ENCODE assay signal across 32 mouse cellular contexts in the genomic region with DNA sequence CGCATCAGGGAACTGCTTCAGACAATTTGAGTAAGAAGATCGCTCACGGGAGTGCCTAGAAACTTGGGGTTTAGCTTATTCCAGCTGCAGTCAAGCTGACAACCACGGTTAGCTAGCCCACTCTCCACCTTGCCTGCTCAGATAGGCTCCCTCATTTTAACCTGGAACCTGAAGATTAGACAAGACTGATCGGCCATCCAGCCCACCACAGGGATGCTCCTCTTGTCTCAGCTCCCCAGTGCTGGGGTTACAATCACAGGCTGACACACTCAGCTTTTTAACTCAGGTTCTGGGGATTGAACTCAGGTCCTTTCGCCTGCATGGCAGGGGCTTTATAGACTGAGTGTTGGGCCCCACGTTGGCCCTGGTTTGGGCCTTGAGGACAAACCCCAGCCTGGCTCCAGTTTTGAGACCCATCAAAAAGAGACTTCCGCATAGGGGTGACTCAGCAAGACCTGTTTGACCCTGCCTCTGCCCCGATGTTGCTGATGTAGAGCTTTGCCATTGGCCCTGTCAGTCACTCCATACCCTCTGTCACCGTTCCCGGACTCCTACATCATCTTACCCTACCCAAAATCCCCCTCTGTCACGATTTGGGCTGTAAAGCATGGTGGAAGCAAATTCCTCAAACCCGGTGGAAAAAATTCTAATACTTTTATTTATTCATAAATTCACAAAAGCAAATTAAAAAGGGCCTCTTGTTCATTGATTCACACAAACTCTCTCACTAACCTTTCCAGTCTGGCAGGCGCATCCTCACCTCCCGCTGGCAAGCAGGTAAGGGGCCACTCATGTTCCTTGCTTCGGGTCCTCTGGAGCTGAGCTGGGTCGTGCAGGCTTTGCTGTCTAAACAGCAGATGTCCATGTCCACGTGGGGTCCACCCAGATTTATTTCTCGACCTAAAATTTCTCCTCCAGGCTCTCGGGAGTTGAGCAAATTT.
DNase-seq lines count a peak whose midpoint lies in the region; ATAC-seq and TF ChIP-seq lines count a peak whose summit lies in the region.
"Had no signal": no experiment of that assay in that cellular context is flagged by ENCODE, and none has a peak within 500 bp of the region (broad histone marks: within the 10 kb centered on the region; RNA-seq: fewer than 3 reads in every experiment).

No protein-coding gene starts in this region.

- no peak overlapping the region for H3K4me3 ChIP-seq in embryonic facial prominence, embryonic 13.5 days
- no peak overlapping the region for H3K4me3 ChIP-seq in embryonic facial prominence, embryonic 10.5 days
- H3K4me3 ChIP-seq in liver, embryonic 14.5 days (ENCODE audit: insufficient read depth in 1 of 2, low read depth in 2 of 2, low read length in 2 of 2): peak overlapping the region; percentile 2 to 8; a peak in 2 of 4 replicates
- H3K4me3 ChIP-seq: embryonic facial prominence, embryonic 15.5 days; gastrocnemius, adult 2 months; heart, adult 2 months; heart, embryonic 12.5 days; hindbrain, embryonic 13.5 days; limb, embryonic 13.5 days; midbrain, embryonic 13.5 days; neural tube, embryonic 15.5 days had no signal

- DNase-seq in embryonic facial prominence, embryonic 10.5 days (ENCODE audit: low spot score): no peak
- no peak for DNase-seq in liver, embryonic 14.5 days (ENCODE audit: low read depth in 3 of 3, low spot score in 3 of 3)
- no peak for DNase-seq in kidney, postnatal 25 days
- DNase-seq in testis, postnatal 10 days (ENCODE audit: low spot score): no peak
- DNase-seq: adrenal gland, postnatal 14 days; cerebellum, adult 18-20 months; cerebellum, postnatal 10 days; gastrocnemius, adult 2 months; heart, adult 2 months; heart, postnatal 4 days; kidney, postnatal 14 days; lung, adult 2 months; lung, postnatal 10 days; retina, postnatal 1 day; spleen, adult 18-20 months; thymus, adult 2 months; thymus, postnatal 4 days had no signal

- peak; percentile 62 for TF ChIP-seq EP300 in liver, embryonic 14.5 days (IDR thresholded peaks at IDR 0.05; ENCODE audit: low read depth)

- 0 out of 2 replicates have a peak overlapping the region, but pooled peaks have one; percentile 36 for H3K9ac ChIP-seq in embryonic facial prominence, embryonic 13.5 days
- H3K9ac ChIP-seq in liver, embryonic 14.5 days (replicated peaks): peak overlapping the region; percentile 35; the same call in 1 of the 2 replicates
- H3K9ac ChIP-seq: embryonic facial prominence, embryonic 15.5 days; heart, embryonic 12.5 days; hindbrain, embryonic 13.5 days; limb, embryonic 13.5 days; midbrain, embryonic 13.5 days; neural tube, embryonic 15.5 days had no signal

- TF ChIP-seq CTCF in liver, embryonic 14.5 days (IDR thresholded peaks at IDR 0.05; ENCODE audit: low read depth): no peak

- no peaks in the 10 kb centered on the region for H3K9me3 ChIP-seq in embryonic facial prominence, embryonic 13.5 days
- no peaks in the 10 kb centered on the region for H3K9me3 ChIP-seq in embryonic facial prominence, embryonic 10.5 days
- H3K9me3 ChIP-seq in liver, embryonic 14.5 days (ENCODE audit: control insufficient read depth, low read length): no peaks in the 10 kb centered on the region
- H3K9me3 ChIP-seq: embryonic facial prominence, embryonic 15.5 days; heart, embryonic 12.5 days; hindbrain, embryonic 13.5 days; limb, embryonic 13.5 days; midbrain, embryonic 13.5 days; neural tube, embryonic 15.5 days had no signal

- H3K27me3 ChIP-seq in embryonic facial prominence, embryonic 13.5 days: no peaks in the 10 kb centered on the region
- peaks cover 2% of the 10 kb centered on the region; the same call in 1 of the 2 replicates for H3K27me3 ChIP-seq in embryonic facial prominence, embryonic 10.5 days (replicated peaks; ENCODE audit: low read depth, poor library complexity, severe bottlenecking)
- no peaks in the 10 kb centered on the region for H3K27me3 ChIP-seq in liver, embryonic 14.5 days (ENCODE audit: control insufficient read depth, insufficient read depth, low read length)
- H3K27me3 ChIP-seq: CH12.LX; embryonic facial prominence, embryonic 15.5 days; hindbrain, embryonic 13.5 days; midbrain, embryonic 13.5 days; neural tube, embryonic 15.5 days had no signal

- no peak for ATAC-seq in embryonic facial prominence, embryonic 13.5 days (ENCODE audit: insufficient number of reproducible peaks, insufficient read depth, low FRiP score, low TSS enrichment, low read depth)
- ATAC-seq in erythroid progenitor cell, adult 5-6 weeks (replicated peaks; ENCODE audit: low FRiP score, poor library complexity, severe bottlenecking): peak; percentile 66
- ATAC-seq in liver, embryonic 14.5 days (ENCODE audit: insufficient read depth): peak; percentile 67
- peak; percentile 68 for ATAC-seq in megakaryocyte-erythroid progenitor cell, adult 5-6 weeks (replicated peaks; ENCODE audit: low FRiP score, low TSS enrichment, poor library complexity, severe bottlenecking)
- no peak for ATAC-seq in megakaryocyte, adult 5-6 weeks (ENCODE audit: poor library complexity, severe bottlenecking)
- ATAC-seq: forebrain, embryonic 16.5 days; intestine, embryonic 16.5 days; midbrain, embryonic 13.5 days had no signal

- no peaks in the 10 kb centered on the region for H3K4me1 ChIP-seq in embryonic facial prominence, embryonic 13.5 days
- H3K4me1 ChIP-seq in embryonic facial prominence, embryonic 10.5 days: peaks cover 5% of the 10 kb centered on the region
- peaks cover 2 to 15% of the 10 kb centered on the region in 2 experiments; a peak in 3 of 4 replicates for H3K4me1 ChIP-seq in liver, embryonic 14.5 days (replicated peaks; ENCODE audit: control insufficient read depth in 2 of 2, insufficient read depth in 2 of 2, low read length in 1 of 2)
- H3K4me1 ChIP-seq: embryonic facial prominence, embryonic 15.5 days; heart, embryonic 12.5 days; hindbrain, embryonic 13.5 days; limb, embryonic 13.5 days; midbrain, embryonic 13.5 days; neural tube, embryonic 15.5 days had no signal

- no peak overlapping the region for H3K4me2 ChIP-seq in embryonic facial prominence, embryonic 13.5 days
- peak overlapping the region; percentile 44 for H3K4me2 ChIP-seq in liver, embryonic 14.5 days (ENCODE audit: low read depth)
- H3K4me2 ChIP-seq: embryonic facial prominence, embryonic 15.5 days; heart, embryonic 12.5 days; hindbrain, embryonic 13.5 days; limb, embryonic 13.5 days; midbrain, embryonic 13.5 days; neural tube, embryonic 15.5 days had no signal

- WGBS in embryonic facial prominence, embryonic 13.5 days: 71% methylated on average over 20 of the region's 20 CpGs
- 80% methylated on average over 20 of the region's 20 CpGs for WGBS in embryonic facial prominence, embryonic 10.5 days
- WGBS in liver, embryonic 14.5 days (ENCODE audit: insufficient replicate concordance): 46% methylated on average over 20 of the region's 20 CpGs

- no peaks in the 10 kb centered on the region for H3K36me3 ChIP-seq in embryonic facial prominence, embryonic 13.5 days
- no peaks in the 10 kb centered on the region for H3K36me3 ChIP-seq in embryonic facial prominence, embryonic 10.5 days (replicated peaks)
- no peaks in the 10 kb centered on the region for H3K36me3 ChIP-seq in liver, embryonic 14.5 days (replicated peaks; ENCODE audit: control insufficient read depth, insufficient read depth, low read depth)
- H3K36me3 ChIP-seq: embryonic facial prominence, embryonic 15.5 days; G1E; heart, embryonic 12.5 days; hindbrain, embryonic 13.5 days; limb, embryonic 13.5 days; midbrain, embryonic 13.5 days; neural tube, embryonic 15.5 days had no signal

- H3K27ac ChIP-seq in embryonic facial prominence, embryonic 13.5 days: no peak overlapping the region
- no peak overlapping the region for H3K27ac ChIP-seq in embryonic facial prominence, embryonic 10.5 days (replicated peaks)
- H3K27ac ChIP-seq in liver, embryonic 14.5 days: peak overlapping the region; percentile 47
- H3K27ac ChIP-seq: embryonic facial prominence, embryonic 15.5 days; gastrocnemius, adult 2 months; heart, adult 2 months; hindbrain, embryonic 13.5 days; limb, embryonic 13.5 days; midbrain, embryonic 13.5 days; neural tube, embryonic 15.5 days; stomach, postnatal 0 days had no signal

Comparison
In these comparisons a context has a peak if more than half of its experiments do, and no peak if none do; other contexts are left out.
1. ATAC-seq: peak in erythroid progenitor cell, adult 5-6 weeks (single experiment), liver, embryonic 14.5 days (single experiment) and megakaryocyte-erythroid progenitor cell, adult 5-6 weeks (single experiment); none in embryonic facial prominence, embryonic 13.5 days (single experiment) and megakaryocyte, adult 5-6 weeks (single experiment).
2. H3K4me3 ChIP-seq: peak in liver, embryonic 14.5 days (2 of 2); none in embryonic facial prominence, embryonic 13.5 days (single experiment) and embryonic facial prominence, embryonic 10.5 days (single experiment).